9 mouse cellular contexts compared by ENCODE assay signal in the genomic region with DNA sequence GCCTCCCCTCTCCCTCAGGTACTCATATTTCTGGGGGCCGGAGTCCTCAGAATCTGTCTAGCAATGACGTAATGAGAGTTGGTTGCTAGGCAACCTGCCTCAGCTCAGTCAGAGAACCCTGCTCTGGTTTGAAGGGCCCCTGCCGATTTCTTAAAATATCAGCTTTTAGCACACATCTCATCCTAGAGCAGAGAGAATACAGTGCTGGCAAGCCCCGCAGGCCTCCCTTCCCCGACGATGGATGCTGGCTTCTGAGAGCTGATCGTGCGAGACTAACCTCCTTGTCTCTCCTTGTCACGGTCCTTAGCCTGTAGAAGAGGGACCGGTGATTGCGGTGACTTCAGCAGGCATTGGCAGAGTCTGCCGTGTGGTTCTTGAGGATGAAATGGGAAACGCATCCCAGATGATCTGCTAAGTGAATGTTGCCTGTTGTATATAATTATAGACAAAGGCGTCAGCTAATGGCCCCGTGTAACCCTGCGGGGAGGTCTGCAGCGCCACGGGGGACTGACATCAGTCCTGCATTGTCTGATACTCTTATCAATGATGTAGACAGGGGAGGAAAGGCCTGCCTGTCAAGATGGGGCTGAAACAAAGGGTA.
DNase-seq lines count a peak whose midpoint lies in the region; ATAC-seq and TF ChIP-seq lines count a peak whose summit lies in the region.
"Had no signal": no experiment of that assay in that cellular context is flagged by ENCODE, and none has a peak within 500 bp of the region (broad histone marks: within the 10 kb centered on the region; RNA-seq: fewer than 3 reads in every experiment).

No protein-coding gene starts in this region.

- 12% methylated on average over 18 of the region's 18 CpGs for WGBS in embryonic facial prominence, embryonic 12.5 days
- WGBS in midbrain, embryonic 10.5 days = 32% methylated on average over 18 of the region's 18 CpGs
- WGBS in thymus, adult 2 months = 68% methylated on average over 18 of the region's 18 CpGs
- 35% methylated on average over 18 of the region's 18 CpGs for WGBS in lung, adult 2 months
- 34% methylated on average over 18 of the region's 18 CpGs for WGBS in kidney, embryonic 15.5 days

- no peak for TF ChIP-seq POLR2A in thymus, adult 2 months (IDR thresholded peaks at IDR 0.05; ENCODE audit: control insufficient read depth, extremely low read depth, insufficient read depth, low read length, poor library complexity)
- no peak for TF ChIP-seq POLR2A in lung, adult 2 months (IDR thresholded peaks at IDR 0.05; ENCODE audit: borderline replicate concordance, extremely low read depth, low read depth, low read length)

- no peak for TF ChIP-seq CTCF in thymus, adult 2 months (IDR thresholded peaks at IDR 0.05; ENCODE audit: borderline replicate concordance, control insufficient read depth, extremely low read depth, insufficient read depth, low read length, poor library complexity)
- TF ChIP-seq CTCF in lung, adult 2 months (IDR thresholded peaks at IDR 0.05; ENCODE audit: insufficient read depth, low read length) = no peak

- H3K9ac ChIP-seq in embryonic facial prominence, embryonic 12.5 days = no peak overlapping the region; the same call in 1 of the 2 replicates
- H3K9ac ChIP-seq in kidney, embryonic 15.5 days = no peak overlapping the region
- H3K9ac ChIP-seq: stomach, embryonic 15.5 days had no signal

- no peaks in the 10 kb centered on the region for H3K9me3 ChIP-seq in embryonic facial prominence, embryonic 12.5 days
- H3K9me3 ChIP-seq in midbrain, embryonic 10.5 days (replicated peaks) = no peaks in the 10 kb centered on the region
- H3K9me3 ChIP-seq in kidney, embryonic 15.5 days (replicated peaks) = no peaks in the 10 kb centered on the region
- H3K9me3 ChIP-seq: stomach, embryonic 15.5 days had no signal

- peak overlapping the region; percentile 31 for H3K4me2 ChIP-seq in embryonic facial prominence, embryonic 12.5 days (replicated peaks)
- H3K4me2 ChIP-seq in kidney, embryonic 15.5 days = no peak overlapping the region
- H3K4me2 ChIP-seq: stomach, embryonic 15.5 days had no signal

- peak; percentile 66 for DNase-seq in brain, embryonic 18.5 days (ENCODE audit: low read depth, low spot score)
- DNase-seq in hindlimb bud, embryonic 11.5 days (ENCODE audit: extremely low spot score, low read depth, low spot score) = peak; percentile 31
- DNase-seq in midbrain, embryonic 10.5 days (ENCODE audit: low spot score) = peak; percentile 71
- DNase-seq in thymus, adult 2 months = no peak
- DNase-seq in thymus, postnatal 14 days = no peak
- DNase-seq in lung, adult 2 months = no peak

- no peaks in the 10 kb centered on the region for H3K36me3 ChIP-seq in embryonic facial prominence, embryonic 12.5 days
- no peaks in the 10 kb centered on the region for H3K36me3 ChIP-seq in midbrain, embryonic 10.5 days
- no peaks in the 10 kb centered on the region for H3K36me3 ChIP-seq in thymus, adult 2 months (ENCODE audit: control insufficient read depth, insufficient read depth, low read length)
- no peaks in the 10 kb centered on the region for H3K36me3 ChIP-seq in kidney, embryonic 15.5 days
- H3K36me3 ChIP-seq: stomach, embryonic 15.5 days had no signal

- H3K4me1 ChIP-seq in embryonic facial prominence, embryonic 12.5 days = peaks cover 67% of the 10 kb centered on the region
- peaks cover 73% of the 10 kb centered on the region for H3K4me1 ChIP-seq in midbrain, embryonic 10.5 days
- H3K4me1 ChIP-seq in thymus, adult 2 months (replicated peaks; ENCODE audit: control insufficient read depth, insufficient read depth, low read length) = no peaks in the 10 kb centered on the region
- H3K4me1 ChIP-seq in lung, adult 2 months (ENCODE audit: control insufficient read depth, insufficient read depth, low read length) = no peaks in the 10 kb centered on the region
- peaks cover 65% of the 10 kb centered on the region for H3K4me1 ChIP-seq in kidney, embryonic 15.5 days

- H3K4me3 ChIP-seq in embryonic facial prominence, embryonic 12.5 days = no peak overlapping the region
- H3K4me3 ChIP-seq in midbrain, embryonic 10.5 days = peak overlapping the region; percentile 35
- no peak overlapping the region for H3K4me3 ChIP-seq in thymus, adult 2 months (ENCODE audit: control insufficient read depth, insufficient read depth, low read length)
- H3K4me3 ChIP-seq in lung, adult 2 months (replicated peaks; ENCODE audit: extremely low read depth, low read depth, low read length) = no peak overlapping the region
- H3K4me3 ChIP-seq in kidney, embryonic 15.5 days (replicated peaks) = no peak overlapping the region
- H3K4me3 ChIP-seq: stomach, embryonic 15.5 days had no signal

- no peaks in the 10 kb centered on the region for H3K27me3 ChIP-seq in embryonic facial prominence, embryonic 12.5 days
- H3K27me3 ChIP-seq in midbrain, embryonic 10.5 days (ENCODE audit: low read depth, poor library complexity, severe bottlenecking) = peaks cover 46% of the 10 kb centered on the region
- no peaks in the 10 kb centered on the region for H3K27me3 ChIP-seq in thymus, adult 2 months (ENCODE audit: control insufficient read depth, insufficient read depth, low read length)
- peaks cover 75% of the 10 kb centered on the region for H3K27me3 ChIP-seq in kidney, embryonic 15.5 days
- H3K27me3 ChIP-seq: stomach, embryonic 15.5 days had no signal

- ATAC-seq in embryonic facial prominence, embryonic 12.5 days (ENCODE audit: insufficient number of reproducible peaks, insufficient read depth, low FRiP score, low TSS enrichment) = no peak; the same call in 1 of the 2 replicates
- no peak for ATAC-seq in kidney, embryonic 15.5 days (replicated peaks; ENCODE audit: low FRiP score)

- peak overlapping the region; percentile 55 for H3K27ac ChIP-seq in embryonic facial prominence, embryonic 12.5 days
- peak overlapping the region; percentile 86 for H3K27ac ChIP-seq in midbrain, embryonic 10.5 days (replicated peaks)
- H3K27ac ChIP-seq in thymus, adult 2 months (ENCODE audit: control insufficient read depth, insufficient read depth, low read length) = no peak overlapping the region
- no peak overlapping the region for H3K27ac ChIP-seq in kidney, embryonic 15.5 days
- H3K27ac ChIP-seq: stomach, embryonic 15.5 days had no signal

Comparison
In these comparisons a context has a peak if more than half of its experiments do, and no peak if none do; other contexts are left out.
1. DNase-seq: peak in brain, embryonic 18.5 days (single experiment), hindlimb bud, embryonic 11.5 days (single experiment) and midbrain, embryonic 10.5 days (single experiment); none in thymus, adult 2 months (single experiment), thymus, postnatal 14 days (single experiment) and lung, adult 2 months (single experiment).
2. H3K27ac ChIP-seq: peak in embryonic facial prominence, embryonic 12.5 days (single experiment) and midbrain, embryonic 10.5 days (single experiment); none in thymus, adult 2 months (single experiment) and kidney, embryonic 15.5 days (single experiment).